Mouse (Mus musculus) urinary bladder, adult 18-20 months (tissue): Measurements from ENCODE around the gene Mbip.
A peak's percentile ranks its signal among the peaks of the same experiment; 100 is the strongest.

Source experiments
- DNase-seq, 2 experiments: peaks; one replicate each; pipeline ENCODE4 v3.0.0; 2022; ENCODE audit warnings: low spot score in 2 of 2, mixed read lengths in 2 of 2

Mbip gene

GRCm38 (mm10) chr12:56345367-56346089 is at the start of gene Mbip:
Gene Mbip, minus strand, starts transcription at chr12:56345894.
- DNase-seq, result peak; percentile 91 to 97

- no peak for DNase-seq
Measured at GRCm38 (mm10) chr12:56387647-56388205, 42.0 kb upstream of the Mbip start.

GRCm38 (mm10) chr12:56386955-56387646 is 41.4 kb upstream of the Mbip start:
- DNase-seq, result no peak

GRCm38 (mm10) chr12:56344771-56345314 is 851 bp downstream of the Mbip start:
- DNase-seq, result no peak

GRCm38 (mm10) chr12:56339295-56340056 is 6.2 kb downstream of the Mbip start:
- DNase-seq, result no peak

GRCm38 (mm10) chr12:56333461-56333860 is 12.2 kb downstream of the Mbip start:
- no peak for DNase-seq

- no peak for DNase-seq
Measured at GRCm38 (mm10) chr12:56332475-56332874, 13.2 kb downstream of the Mbip start.

GRCm38 (mm10) chr12:56327448-56327998 is 18.2 kb downstream of the Mbip start:
- DNase-seq, result no peak

GRCm38 (mm10) chr12:56325851-56326250 is 19.8 kb downstream of the Mbip start:
- DNase-seq, result no peak

GRCm38 (mm10) chr12:56318941-56319340 is 26.8 kb downstream of the Mbip start:
- no peak for DNase-seq

GRCm38 (mm10) chr12:56318059-56318458 is 27.6 kb downstream of the Mbip start:
- DNase-seq, result no peak

- no peak for DNase-seq
Measured at GRCm38 (mm10) chr12:56305758-56306157, 39.9 kb downstream of the Mbip start.

- no peak for DNase-seq
Measured at GRCm38 (mm10) chr12:56302321-56303017, 43.2 kb downstream of the Mbip start.

- DNase-seq, result peak in 1 of 2 experiments; percentile 18
Measured at GRCm38 (mm10) chr12:56301487-56302293, 44.0 kb downstream of the Mbip start.

GRCm38 (mm10) chr12:56299610-56300009 is 46.1 kb downstream of the Mbip start:
- DNase-seq, result no peak

- no peak for DNase-seq
Measured at GRCm38 (mm10) chr12:56298919-56299318, 46.8 kb downstream of the Mbip start.

GRCm38 (mm10) chr12:56297921-56298830 is 47.5 kb downstream of the Mbip start:
- DNase-seq, result no peak

GRCm38 (mm10) chr12:56297099-56297498 is 48.6 kb downstream of the Mbip start:
- no peak for DNase-seq

GRCm38 (mm10) chr12:56296524-56296923 is 49.2 kb downstream of the Mbip start:
- no peak for DNase-seq
